Mouse (Mus musculus) megakaryocyte, embryonic 14.5 days (primary cell): ENCODE results near the gene Apoh. TPM values are rescaled to one million over a fixed set of nuclear protein-coding genes. Genes with fewer than 3 reads are reported as not detected.

ENCODE experiments used
- H3K27me3 ChIP-seq: replicated peaks from 2 replicates; pipeline ENCODE3; 2012; ENCODE audit warnings: inconsistent platforms
- H3K36me3 ChIP-seq: replicated peaks from 2 replicates; pipeline ENCODE3; 2012; ENCODE audit warnings: low read length, inconsistent platforms, mixed read lengths
- H3K4me1 ChIP-seq: 2 replicates; pipeline ENCODE4 v1.6.1; 2012; ENCODE audit warnings: inconsistent platforms
- H3K4me3 ChIP-seq: replicated peaks from 2 replicates; pipeline ENCODE3; 2012; ENCODE audit warnings: moderate library complexity, mild to moderate bottlenecking, inconsistent platforms
- H3K9me3 ChIP-seq: 2 replicates; pipeline ENCODE4 v1.6.1; 2012; ENCODE audit warnings: inconsistent platforms
- FLI1 ChIP-seq: IDR thresholded peaks from 2 replicates; pipeline ENCODE4 v1.6.1; 2012; ENCODE audit warnings: low read length, inconsistent platforms, mixed read lengths
- GATA1 ChIP-seq: IDR thresholded peaks from 3 replicates; pipeline ENCODE4 v1.6.1; 2012; ENCODE audit warnings: mixed read lengths, low read length, inconsistent platforms, borderline replicate concordance
- polyA plus RNA-seq: library from polyadenylated mRNA; stranded (reverse); fragments of >175 nt; gene quantifications from 2 replicates; pipeline ENCODE4 v1.2.3, GENCODE M21; 2012; ENCODE audit warnings: low replicate concordance; ENCODE audit not compliant: insufficient read depth

The Apoh gene
- polyA plus RNA-seq, 1 experiment, result not detected

DNA sequence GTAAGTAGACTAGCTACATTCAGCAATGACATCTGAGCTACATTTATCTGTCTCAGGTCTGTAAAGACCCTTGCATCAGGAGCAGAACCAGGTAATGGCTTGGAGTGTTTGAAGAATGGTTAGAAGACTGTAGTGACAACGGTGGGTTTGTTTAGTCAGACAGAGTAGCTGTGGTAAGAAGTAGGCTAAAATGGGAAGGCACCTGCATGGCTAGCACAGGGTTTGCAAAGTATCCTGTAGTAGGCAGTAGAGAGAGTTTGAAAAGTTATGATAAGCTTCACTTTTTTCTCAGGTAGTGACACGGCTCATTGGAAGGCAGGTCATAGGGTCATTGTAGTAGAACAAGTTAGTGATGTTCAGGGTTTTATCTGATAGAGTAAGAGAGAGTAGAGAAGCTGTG lies 85.9 kb downstream of the Apoh start:
- H3K4me1 ChIP-seq, result peaks cover 20% of the 10 kb centered on the region
- no peaks in the 10 kb centered on the region for H3K36me3 ChIP-seq
- peaks cover 46% of the 10 kb centered on the region for H3K27me3 ChIP-seq
- H3K9me3 ChIP-seq, result no peaks in the 10 kb centered on the region
- TF ChIP-seq GATA1, result no peak
- TF ChIP-seq FLI1, result no peak
- no peak overlapping the region for H3K4me3 ChIP-seq

GRCm38 (mm10) chr11:108443893-108444563 lies 100.9 kb downstream of the Apoh start:
- Histone ChIP-seq H3K27me3 (peaks cover 2% of the 10 kb centered on the region), H3K36me3 (no peaks in the 10 kb centered on the region), H3K4me3 (peak overlapping the region; percentile 42), H3K4me1 (no peaks in the 10 kb centered on the region), H3K9me3 (0 out of 2 replicates have a peak, but pooled peaks cover 4% of the 10 kb centered on the region)
- no peak for TF ChIP-seq FLI1

DNA sequence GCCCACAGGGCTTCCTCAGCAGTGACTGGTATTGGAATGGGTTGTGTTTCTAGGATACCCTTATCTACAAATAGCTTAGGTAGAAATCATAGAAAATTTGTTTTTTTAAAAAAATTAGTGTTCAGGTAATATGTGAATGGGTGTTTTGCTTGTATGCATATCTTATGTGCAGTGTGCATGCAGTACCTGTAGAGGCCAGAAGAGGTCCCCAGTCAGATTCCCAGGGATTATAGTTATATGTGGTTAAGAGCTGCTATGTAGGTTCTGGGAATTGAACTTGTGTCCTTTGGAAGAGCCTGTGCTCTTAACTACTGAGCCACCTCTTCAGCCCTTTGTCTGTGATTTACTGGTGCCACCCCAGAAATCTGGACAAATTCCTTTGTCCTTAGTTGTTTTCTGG lies 104.0 kb downstream of the Apoh start:
- Histone ChIP-seq H3K4me1 (no peaks in the 10 kb centered on the region), H3K9me3 (peaks cover 6% of the 10 kb centered on the region), H3K27me3 (peaks cover 2% of the 10 kb centered on the region), H3K36me3 (no peaks in the 10 kb centered on the region), H3K4me3 (no peak overlapping the region)
- no peak for TF ChIP-seq GATA1
- no peak for TF ChIP-seq FLI1

DNA sequence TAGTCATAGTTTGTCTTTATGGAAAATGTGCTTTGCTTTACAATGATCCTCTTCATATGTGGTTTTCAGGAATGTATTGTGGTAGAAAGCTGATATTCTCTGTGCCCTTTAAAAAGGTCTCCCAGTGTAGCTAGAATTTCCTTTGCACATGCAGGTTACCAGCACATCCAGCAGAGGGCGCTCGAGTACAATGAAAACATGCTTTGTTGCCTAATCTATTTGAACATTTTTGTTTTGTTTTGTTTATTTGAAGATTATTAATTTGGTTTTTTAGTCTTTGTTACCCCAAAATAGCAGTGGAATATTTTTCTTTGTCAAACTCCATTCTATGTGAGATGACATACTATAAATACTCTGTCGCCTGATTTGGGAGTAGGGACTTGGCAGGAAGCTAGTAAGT lies 106.7 kb downstream of the Apoh start:
- no peak overlapping the region for H3K4me3 ChIP-seq
- TF ChIP-seq GATA1, result no peak
- no peak for TF ChIP-seq FLI1
- no peaks in the 10 kb centered on the region for H3K4me1 ChIP-seq
- no peaks in the 10 kb centered on the region for H3K36me3 ChIP-seq
- peaks cover 3% of the 10 kb centered on the region for H3K27me3 ChIP-seq
- peaks cover 6% of the 10 kb centered on the region for H3K9me3 ChIP-seq

GRCm38 (mm10) chr11:108459599-108459998 lies 116.4 kb downstream of the Apoh start:
- TF ChIP-seq GATA1 (no peak), FLI1 (no peak)
- Histone ChIP-seq H3K27me3 (peaks cover 7% of the 10 kb centered on the region), H3K4me1 (no peaks in the 10 kb centered on the region), H3K9me3 (no peaks in the 10 kb centered on the region), H3K36me3 (no peaks in the 10 kb centered on the region), H3K4me3 (no peak overlapping the region)

Other genes starting within 250 kb of the Apoh start
- gene Prkca, start 574 bp downstream of the Apoh start, polyA plus RNA-seq, result 35.7 and 36.2 TPM in 2 replicates
- not detected in 2 replicates for gene Cep112, start 81.8 kb downstream of the Apoh start, polyA plus RNA-seq